Mouse (Mus musculus) stomach, embryonic 14.5 days (tissue): Measurements from ENCODE around the gene Ndn. TPM values are rescaled to one million over a fixed set of nuclear protein-coding genes. Genes with fewer than 3 reads are reported as not detected.

Source experiments
- ATAC-seq: fragments of 200-750 bp; cut with Nextera tagmentation; 2 replicates; pipeline ENCODE4 v1.8.0; 2017; ENCODE audit warnings: low read depth, moderate TSS enrichment; ENCODE audit not compliant: insufficient number of reproducible peaks, insufficient read depth, low FRiP score
- H3K27ac ChIP-seq: fragments of 300-500 bp; sonication (generic); 2 replicates; pipeline ENCODE4 v1.5.1; 2014; ENCODE audit warnings: mild to moderate bottlenecking, low read length, moderate library complexity, mixed read lengths
- H3K27me3 ChIP-seq: fragments of 300-500 bp; sonication (generic); 2 replicates; pipeline ENCODE4 v1.6.1; 2014; ENCODE audit warnings: low read length, control low read depth, mixed read lengths; ENCODE audit not compliant: control insufficient read depth, insufficient read depth
- H3K36me3 ChIP-seq: fragments of 300-500 bp; sonication (generic); 2 replicates; pipeline ENCODE4 v1.6.1; 2014; ENCODE audit warnings: mild to moderate bottlenecking, control low read depth, low read length, moderate library complexity, mixed read lengths; ENCODE audit not compliant: control insufficient read depth, insufficient read depth
- H3K4me1 ChIP-seq: fragments of 300-500 bp; sonication (generic); 2 replicates; pipeline ENCODE4 v1.6.1; 2014; ENCODE audit warnings: low read length, control low read depth, mixed read lengths; ENCODE audit not compliant: control insufficient read depth, insufficient read depth
- H3K4me2 ChIP-seq: fragments of 300-500 bp; sonication (generic); replicated peaks from 2 replicates; pipeline ENCODE4 v1.6.1; 2014; ENCODE audit warnings: low read depth, low read length, control low read depth
- H3K4me3 ChIP-seq: fragments of 300-500 bp; sonication (generic); 2 replicates; pipeline ENCODE4 v1.5.1; 2014; ENCODE audit warnings: low read depth, low read length, control low read depth
- H3K9ac ChIP-seq: fragments of 300-500 bp; sonication (generic); replicated peaks from 2 replicates; pipeline ENCODE4 v1.6.1; 2014; ENCODE audit warnings: low read depth, mild to moderate bottlenecking, control low read depth, low read length, moderate library complexity, mixed read lengths
- H3K9me3 ChIP-seq: fragments of 300-500 bp; sonication (generic); 2 replicates; pipeline ENCODE4 v1.6.1; 2016; ENCODE audit warnings: low read depth, low read length, control low read depth; ENCODE audit not compliant: control insufficient read depth
- WGBS: fragments of 180-500 bp; shearing (Covaris S2); extraction: QIAGEN DNeasy Blood & Tissue Kit; methylation state at CpG from one replicate; pipeline ENCODE4 v1.1.7; 2014; 5-methylcytosine and 5-hydroxymethylcytosine counted together
- polyA plus RNA-seq: library from polyadenylated mRNA; unstranded; fragments of >200 nt; fragmentation: Nextera tagmentation; extraction: Ambion mirVana; gene quantifications from 2 replicates; pipeline ENCODE4 v1.2.1, GENCODE M21; 2014

Gene Ndn
- polyA plus RNA-seq, 1 experiment from 2014 or later: 101 TPM

- H3K27me3 ChIP-seq: no peaks in the 10 kb centered on the region
- no peak for ATAC-seq
- 45% methylated on average over 1 of the region's 1 CpGs for WGBS
Observed at GRCm38 (mm10) chr7:62392202-62392601, 45.8 kb downstream of the Ndn start.

More at GRCm38 (mm10) chr7:62392202-62392601, 45.8 kb downstream of the Ndn start:
- Histone ChIP-seq H3K4me1 (no peaks in the 10 kb centered on the region), H3K9me3 (no peaks in the 10 kb centered on the region), H3K27ac (no peak overlapping the region), H3K4me3 (no peak overlapping the region), H3K9ac (no peak overlapping the region), H3K36me3 (no peaks in the 10 kb centered on the region), H3K4me2 (no peak overlapping the region)

Other genes with a start within 250 kb of the Ndn start
- gene Magel2, start 30.4 kb downstream of the Ndn start, polyA plus RNA-seq: 1.9 and 2.6 TPM in 2 replicates
- 6.2 and 8.6 TPM in 2 replicates for gene Mkrn3, start 73.6 kb downstream of the Ndn start, polyA plus RNA-seq
- gene Peg12, start 117.9 kb downstream of the Ndn start, polyA plus RNA-seq: 30.7 and 34.4 TPM in 2 replicates